Mouse (Mus musculus): Measurements from ENCODE around the gene Nmur1.

Nmur1 gene

GRCm38 (mm10) chr1:86409476-86409875 lies 16.6 kb downstream of the Nmur1 start:
- no peak for DNase-seq (ENCODE audit: low read depth, low spot score)

GRCm38 (mm10) chr1:86408515-86408914 lies 17.5 kb downstream of the Nmur1 start:
- no peak for DNase-seq (ENCODE audit: low read depth, low spot score)

- no peak for DNase-seq (ENCODE audit: low read depth, low spot score)
Measured at GRCm38 (mm10) chr1:86406914-86407313, 19.1 kb downstream of the Nmur1 start.

- no peak for DNase-seq (ENCODE audit: low read depth, low spot score)
Measured at GRCm38 (mm10) chr1:86406313-86406712, 19.7 kb downstream of the Nmur1 start.

GRCm38 (mm10) chr1:86404834-86405233 lies 21.2 kb downstream of the Nmur1 start:
- no peak for DNase-seq (ENCODE audit: low read depth, low spot score)

GRCm38 (mm10) chr1:86400096-86400754 lies 25.8 kb downstream of the Nmur1 start:
- DNase-seq (ENCODE audit: low read depth, low spot score), result no peak

- DNase-seq (ENCODE audit: low read depth, low spot score), result no peak
Measured at GRCm38 (mm10) chr1:86399322-86399721, 26.7 kb downstream of the Nmur1 start.

- DNase-seq (ENCODE audit: low read depth, low spot score), result no peak
Measured at GRCm38 (mm10) chr1:86398222-86398621, 27.8 kb downstream of the Nmur1 start.

- no peak for DNase-seq (ENCODE audit: low read depth, low spot score)
Measured at GRCm38 (mm10) chr1:86397621-86398020, 28.4 kb downstream of the Nmur1 start.

GRCm38 (mm10) chr1:86395897-86396296 lies 30.1 kb downstream of the Nmur1 start:
- no peak for DNase-seq (ENCODE audit: low read depth, low spot score)

GRCm38 (mm10) chr1:86394246-86394645 lies 31.8 kb downstream of the Nmur1 start:
- no peak for DNase-seq (ENCODE audit: low read depth, low spot score)

GRCm38 (mm10) chr1:86393219-86393618 lies 32.8 kb downstream of the Nmur1 start:
- DNase-seq (ENCODE audit: low read depth, low spot score), result no peak

- DNase-seq (ENCODE audit: low read depth, low spot score), result no peak
Measured at GRCm38 (mm10) chr1:86391425-86391824, 34.6 kb downstream of the Nmur1 start.

GRCm38 (mm10) chr1:86389230-86389629 lies 36.8 kb downstream of the Nmur1 start:
- DNase-seq (ENCODE audit: low read depth, low spot score), result no peak

- no peak for DNase-seq (ENCODE audit: low read depth, low spot score)
Measured at GRCm38 (mm10) chr1:86381027-86381426, 45.0 kb downstream of the Nmur1 start.

GRCm38 (mm10) chr1:86379161-86379569 lies 46.9 kb downstream of the Nmur1 start:
- no peak for DNase-seq (ENCODE audit: low read depth, low spot score)

- DNase-seq (ENCODE audit: low read depth, low spot score), result no peak
Measured at GRCm38 (mm10) chr1:86378662-86379061, 47.4 kb downstream of the Nmur1 start.

GRCm38 (mm10) chr1:86376354-86376753 lies 49.7 kb downstream of the Nmur1 start:
- DNase-seq (ENCODE audit: low read depth, low spot score), result no peak

GRCm38 (mm10) chr1:86371997-86372396 lies 54.0 kb downstream of the Nmur1 start:
- no peak for DNase-seq (ENCODE audit: low read depth, low spot score)

- no peak for DNase-seq (ENCODE audit: low read depth, low spot score)
Measured at GRCm38 (mm10) chr1:86368086-86368485, 57.9 kb downstream of the Nmur1 start.

GRCm38 (mm10) chr1:86363671-86364070 lies 62.4 kb downstream of the Nmur1 start:
- no peak for DNase-seq (ENCODE audit: low read depth, low spot score)

- no peak for DNase-seq (ENCODE audit: low read depth, low spot score)
Measured at GRCm38 (mm10) chr1:86361852-86362615, 64.0 kb downstream of the Nmur1 start.

GRCm38 (mm10) chr1:86360441-86360840 lies 65.6 kb downstream of the Nmur1 start:
- no peak for DNase-seq (ENCODE audit: low read depth, low spot score)

All from brain, embryonic 18.5 days (tissue).